Mouse (Mus musculus): ENCODE measurements around the gene C5ar2. TPM values are rescaled to one million over a fixed set of nuclear protein-coding genes. Genes with fewer than 3 reads are reported as not detected.

The C5ar2 gene
- polyA plus RNA-seq, 2 experiments = 0.33 to 0.56 TPM

DNA sequence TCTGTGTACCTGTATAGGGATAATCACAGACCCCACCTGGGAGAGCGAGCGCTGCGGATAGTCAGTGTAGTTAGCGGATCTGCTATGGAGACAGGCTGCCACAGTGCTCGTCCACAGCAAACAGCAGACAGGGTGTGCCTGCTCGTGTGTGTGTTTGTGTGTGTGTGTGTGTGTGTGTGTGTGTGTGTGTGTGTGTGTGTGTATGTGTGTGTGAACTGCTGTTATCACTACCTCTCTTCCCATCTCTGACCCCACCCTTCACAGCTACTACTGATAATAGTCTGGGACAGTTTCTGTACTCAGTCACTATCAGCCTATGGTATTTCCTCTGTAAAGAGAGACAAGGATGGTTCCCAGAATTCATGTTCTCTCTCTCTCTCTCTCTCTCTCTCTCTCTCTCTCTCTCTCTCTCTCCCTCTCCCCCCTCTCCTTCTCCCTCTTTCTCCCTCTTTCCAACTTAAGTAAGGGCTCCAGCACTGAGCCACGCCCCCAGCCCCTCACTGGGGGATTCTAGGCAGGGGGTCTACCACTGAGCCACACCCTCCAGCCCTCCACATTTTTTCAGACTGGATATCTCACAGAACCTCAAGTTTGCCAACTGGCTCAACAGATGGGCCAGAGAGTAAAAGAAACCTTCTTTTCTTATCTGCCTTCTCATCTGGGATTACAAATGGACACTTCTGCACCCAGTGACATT is 3.5 kb downstream of the C5ar2 start:
- peak; percentile 20; the same call in 1 of the 2 replicates for TF ChIP-seq EP300 (IDR thresholded peaks at IDR 0.05; ENCODE audit: low read depth)
- TF ChIP-seq CTCF (IDR thresholded peaks at IDR 0.05; ENCODE audit: low read depth) = no peak
- Histone ChIP-seq H3K4me1 (replicated peaks; ENCODE audit: control insufficient read depth in 2 of 2, insufficient read depth in 2 of 2, low read length in 1 of 2) (peaks cover 28 to 48% of the 10 kb centered on the region in 2 experiments), H3K36me3 (replicated peaks; ENCODE audit: control insufficient read depth, insufficient read depth, low read depth) (no peaks in the 10 kb centered on the region), H3K9me3 (ENCODE audit: control insufficient read depth, low read length) (no peaks in the 10 kb centered on the region), H3K27me3 (ENCODE audit: control insufficient read depth, insufficient read depth, low read length) (no peaks in the 10 kb centered on the region), H3K4me3 (ENCODE audit: insufficient read depth in 1 of 2, low read depth in 2 of 2, low read length in 2 of 2) (peak overlapping the region; percentile 22 to 44), H3K27ac (peak overlapping the region; percentile 80), H3K4me2 (ENCODE audit: low read depth) (peak overlapping the region; percentile 75), H3K9ac (replicated peaks) (peak overlapping the region; percentile 64)
- WGBS (ENCODE audit: insufficient replicate concordance) = 17% methylated on average over 7 of the region's 7 CpGs
- peak in 1 of 3 experiments; percentile 74 for DNase-seq (ENCODE audit: low read depth in 3 of 3, low spot score in 3 of 3)
- peak; percentile 90 for ATAC-seq (ENCODE audit: insufficient read depth)

DNA sequence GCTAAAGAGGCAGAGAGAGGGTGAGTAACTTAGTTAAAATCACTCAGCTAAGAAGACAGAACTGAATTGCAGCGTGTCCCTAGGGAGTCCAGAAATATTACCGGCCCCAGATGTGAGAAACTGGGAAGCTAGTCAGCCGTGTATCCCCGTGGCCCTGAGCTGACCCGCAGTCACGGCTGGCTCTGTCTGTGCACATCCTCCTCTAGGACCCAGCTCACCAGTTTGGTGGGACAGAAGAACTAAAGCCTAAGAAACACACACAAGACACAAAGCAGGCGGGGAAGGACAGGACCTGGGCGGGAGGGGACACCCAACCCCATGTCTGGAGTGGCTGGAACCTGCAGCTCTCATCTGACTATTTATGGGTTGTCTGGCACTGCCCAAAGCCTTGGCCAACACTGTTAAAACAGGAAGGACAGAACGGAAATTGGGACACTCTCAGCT is 4.4 kb downstream of the C5ar2 start:
- 35% methylated on average over 9 of the region's 9 CpGs for WGBS (ENCODE audit: insufficient replicate concordance)
- Histone ChIP-seq H3K27ac (peak overlapping the region; percentile 80), H3K9ac (replicated peaks) (peak overlapping the region; percentile 64), H3K4me1 (replicated peaks; ENCODE audit: control insufficient read depth in 2 of 2, insufficient read depth in 2 of 2, low read length in 1 of 2) (peaks cover 28 to 46% of the 10 kb centered on the region in 2 experiments), H3K4me3 (ENCODE audit: insufficient read depth in 1 of 2, low read depth in 2 of 2, low read length in 2 of 2) (peak overlapping the region; percentile 22 to 44), H3K4me2 (ENCODE audit: low read depth) (peak overlapping the region; percentile 75), H3K27me3 (ENCODE audit: control insufficient read depth, insufficient read depth, low read length) (no peaks in the 10 kb centered on the region), H3K36me3 (replicated peaks; ENCODE audit: control insufficient read depth, insufficient read depth, low read depth) (no peaks in the 10 kb centered on the region), H3K9me3 (ENCODE audit: control insufficient read depth, low read length) (no peaks in the 10 kb centered on the region)
- TF ChIP-seq EP300 (IDR thresholded peaks at IDR 0.05; ENCODE audit: low read depth) (no peak), CTCF (IDR thresholded peaks at IDR 0.05; ENCODE audit: low read depth) (no peak)
- ATAC-seq (ENCODE audit: insufficient read depth) (no peak), DNase-seq (ENCODE audit: low read depth in 3 of 3, low spot score in 3 of 3) (no peak)

- peaks cover 0 to 14% of the 10 kb centered on the region in 2 experiments; a peak in 3 of 4 replicates for H3K4me1 ChIP-seq (replicated peaks; ENCODE audit: control insufficient read depth in 2 of 2, insufficient read depth in 2 of 2, low read length in 1 of 2)
- 32% methylated on average over 5 of the region's 5 CpGs for WGBS (ENCODE audit: insufficient replicate concordance)
- TF ChIP-seq CTCF (IDR thresholded peaks at IDR 0.05; ENCODE audit: low read depth) = no peak
- no peak for TF ChIP-seq EP300 (IDR thresholded peaks at IDR 0.05; ENCODE audit: low read depth)
- no peak overlapping the region for H3K4me3 ChIP-seq (ENCODE audit: insufficient read depth in 1 of 2, low read depth in 2 of 2, low read length in 2 of 2)
- no peak overlapping the region for H3K27ac ChIP-seq
- no peak overlapping the region for H3K4me2 ChIP-seq (ENCODE audit: low read depth)
- no peaks in the 10 kb centered on the region; the same call in 1 of the 2 replicates for H3K9me3 ChIP-seq (ENCODE audit: control insufficient read depth, low read length)
- ATAC-seq (ENCODE audit: insufficient read depth) (no peak), DNase-seq (ENCODE audit: low read depth in 3 of 3, low spot score in 3 of 3) (no peak)
- H3K27me3 ChIP-seq (ENCODE audit: control insufficient read depth, insufficient read depth, low read length) = no peaks in the 10 kb centered on the region; the same call in 1 of the 2 replicates
- no peak overlapping the region for H3K9ac ChIP-seq (replicated peaks)
- H3K36me3 ChIP-seq (replicated peaks; ENCODE audit: control insufficient read depth, insufficient read depth, low read depth) = no peaks in the 10 kb centered on the region
Observed at GRCm38 (mm10) chr7:16229869-16230268, 14.1 kb downstream of the C5ar2 start.

- ATAC-seq (ENCODE audit: insufficient read depth) = peak; percentile 97
Observed at GRCm38 (mm10) chr7:16221582-16222272, 22.2 kb downstream of the C5ar2 start, which contains the start of gene Dhx34. Dhx34 (minus strand) TSS chr7:16222037.

GRCm38 (mm10) chr7:16213986-16214385 is 30.0 kb downstream of the C5ar2 start:
- Histone ChIP-seq H3K4me3 (ENCODE audit: insufficient read depth in 1 of 2, low read depth in 2 of 2, low read length in 2 of 2) (no peak overlapping the region), H3K27me3 (ENCODE audit: control insufficient read depth, insufficient read depth, low read length) (no peaks in the 10 kb centered on the region), H3K4me1 (replicated peaks; ENCODE audit: control insufficient read depth in 2 of 2, insufficient read depth in 2 of 2, low read length in 1 of 2) (no peaks in the 10 kb centered on the region; a peak in 1 of 4 replicates), H3K4me2 (ENCODE audit: low read depth) (no peak overlapping the region), H3K9ac (replicated peaks) (no peak overlapping the region), H3K9me3 (ENCODE audit: control insufficient read depth, low read length) (no peaks in the 10 kb centered on the region), H3K27ac (no peak overlapping the region), H3K36me3 (replicated peaks; ENCODE audit: control insufficient read depth, insufficient read depth, low read depth) (no peaks in the 10 kb centered on the region; the same call in 1 of the 2 replicates)
- WGBS (ENCODE audit: insufficient replicate concordance) = 83% methylated on average over 9 of the region's 9 CpGs
- no peak for ATAC-seq (ENCODE audit: insufficient read depth)
- no peak for DNase-seq (ENCODE audit: low read depth in 3 of 3, low spot score in 3 of 3)
- peak; percentile 4; the same call in 1 of the 2 replicates for TF ChIP-seq CTCF (IDR thresholded peaks at IDR 0.05; ENCODE audit: low read depth)
- no peak for TF ChIP-seq EP300 (IDR thresholded peaks at IDR 0.05; ENCODE audit: low read depth)

More at GRCm38 (mm10) chr7:16221582-16222272, 22.2 kb downstream of the C5ar2 start, which contains the start of gene Dhx34:
- TF ChIP-seq CTCF (IDR thresholded peaks at IDR 0.05; ENCODE audit: low read depth) (peak; percentile 81), EP300 (IDR thresholded peaks at IDR 0.05; ENCODE audit: low read depth) (no peak)
- H3K27ac ChIP-seq = peak within 1 kb of the TSS; percentile 76
- peak within 1 kb of the TSS; percentile 85 to 92 for H3K4me3 ChIP-seq (ENCODE audit: insufficient read depth in 1 of 2, low read depth in 2 of 2, low read length in 2 of 2)
- no peaks in the 10 kb centered on the region for H3K9me3 ChIP-seq (ENCODE audit: control insufficient read depth, low read length)
- peak within 1 kb of the TSS; percentile 93 for H3K9ac ChIP-seq (replicated peaks)
- 1% methylated on average over 34 of the region's 34 CpGs for WGBS (ENCODE audit: insufficient replicate concordance)
- peak within 1 kb of the TSS; percentile 90 for H3K4me2 ChIP-seq (ENCODE audit: low read depth)
- H3K4me1 ChIP-seq (replicated peaks; ENCODE audit: control insufficient read depth in 2 of 2, insufficient read depth in 2 of 2, low read length in 1 of 2) = peaks cover 9 to 10% of the 10 kb centered on the region in 2 experiments
- peak; percentile 92 to 95 (median 94) for DNase-seq (ENCODE audit: low read depth in 3 of 3, low spot score in 3 of 3)
- no peaks in the 10 kb centered on the region; the same call in 1 of the 2 replicates for H3K36me3 ChIP-seq (replicated peaks; ENCODE audit: control insufficient read depth, insufficient read depth, low read depth)
- H3K27me3 ChIP-seq (ENCODE audit: control insufficient read depth, insufficient read depth, low read length) = no peaks in the 10 kb centered on the region
